Mouse (Mus musculus) T-helper 17 cell (primary cell): ENCODE data around the gene Rab8b.
"Not testable (repeated sequence)": the region's sequence is repeated elsewhere in the genome, so short reads cannot be mapped to it uniquely, and the experiment has no call there.

Experiments used
- in situ Hi-C, 2 experiments: fragments of 300-600 bp; cut with MboI, MseI; formaldehyde crosslinking; loops; 1 replicate in 1 of 2; 2 replicates in 1 of 2; pipeline ENCODE4 v1.15.1; 2025; ENCODE audit warnings: high pct_unique_total_duplicates in 2 of 2

Gene Rab8b

DNA sequence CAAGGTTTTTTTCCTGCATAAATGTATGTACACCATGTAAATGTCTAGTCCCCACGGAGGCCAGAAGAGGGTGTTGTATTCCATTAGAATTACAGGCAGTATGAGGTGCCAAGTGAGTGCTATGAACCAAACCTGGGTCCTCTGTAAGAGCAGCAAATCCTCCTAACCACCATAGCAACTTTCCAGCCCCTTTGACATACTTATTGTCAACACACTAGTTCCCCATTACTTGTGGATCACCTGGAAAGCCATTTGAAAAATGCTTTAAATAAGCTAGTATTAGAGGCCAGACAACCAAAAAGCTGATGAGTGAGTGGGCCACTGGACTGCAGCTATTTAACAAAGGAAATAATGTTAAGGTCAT, 1.6 kb downstream of the Rab8b start:
- in situ Hi-C loops = loop anchor here in 1 of 2 experiments (5.0 kb wide), 1 partner anchor 36 kb away; no protein-coding TSS in a partner anchor

GRCm38 (mm10) chr9:66917216-66917891, 2.1 kb downstream of the Rab8b start:
- in situ Hi-C loops = loop anchor here in 1 of 2 experiments (5.0 kb wide), 1 partner anchor 35 kb away; no protein-coding TSS in a partner anchor

DNA sequence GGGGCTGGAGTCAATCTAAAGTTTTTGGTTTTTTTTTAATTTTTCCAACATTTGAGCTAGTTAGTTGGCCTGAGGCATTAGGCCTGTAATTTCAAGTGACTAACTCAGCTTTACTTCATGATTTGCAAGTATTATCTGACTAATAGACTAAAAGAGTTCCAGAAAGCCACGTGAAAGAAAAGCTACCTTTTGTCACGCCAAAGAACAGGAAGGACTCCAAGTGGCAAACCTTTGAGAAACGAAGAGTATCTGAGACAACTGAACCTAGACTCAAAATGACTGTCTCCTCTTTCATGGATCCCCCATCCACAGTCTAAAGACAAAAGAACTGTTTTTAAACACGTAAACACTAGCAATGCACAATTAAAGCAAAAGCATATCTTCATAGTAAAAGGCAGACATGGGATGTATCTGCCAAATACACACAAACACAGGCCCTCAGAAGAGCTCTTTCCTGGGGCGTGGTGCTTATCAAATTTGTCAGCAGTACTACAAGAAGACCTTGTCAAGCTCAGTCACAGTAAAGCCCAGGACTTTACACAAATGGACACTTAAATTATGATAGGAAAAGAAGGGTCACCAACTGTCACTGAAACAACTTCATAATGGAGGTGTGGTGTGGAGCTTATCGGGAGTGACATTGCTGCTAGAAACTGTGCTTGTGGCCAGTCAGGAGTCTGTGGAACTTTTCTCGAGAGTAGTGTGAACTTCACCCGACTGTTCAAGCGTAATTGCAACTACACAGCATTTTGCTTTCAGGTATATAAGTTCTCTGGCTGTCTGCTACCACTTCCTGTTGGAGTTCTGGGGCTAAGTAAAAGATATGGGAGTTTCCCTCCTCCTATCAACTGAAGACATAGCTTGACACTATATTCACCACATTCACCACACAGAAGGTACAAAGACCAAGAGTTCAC, 3.4 kb downstream of the Rab8b start:
- in situ Hi-C loops = loop anchor here in 1 of 2 experiments (5.0 kb wide), 1 partner anchor 34 kb away; no protein-coding TSS in a partner anchor

GRCm38 (mm10) chr9:66915401-66915800, 4.1 kb downstream of the Rab8b start:
- in situ Hi-C loops = loop anchor here in 1 of 2 experiments (5.0 kb wide), 1 partner anchor 33 kb away; no protein-coding TSS in a partner anchor

GRCm38 (mm10) chr9:66914540-66914939, 4.9 kb downstream of the Rab8b start:
- in situ Hi-C loops = no loop called here

DNA sequence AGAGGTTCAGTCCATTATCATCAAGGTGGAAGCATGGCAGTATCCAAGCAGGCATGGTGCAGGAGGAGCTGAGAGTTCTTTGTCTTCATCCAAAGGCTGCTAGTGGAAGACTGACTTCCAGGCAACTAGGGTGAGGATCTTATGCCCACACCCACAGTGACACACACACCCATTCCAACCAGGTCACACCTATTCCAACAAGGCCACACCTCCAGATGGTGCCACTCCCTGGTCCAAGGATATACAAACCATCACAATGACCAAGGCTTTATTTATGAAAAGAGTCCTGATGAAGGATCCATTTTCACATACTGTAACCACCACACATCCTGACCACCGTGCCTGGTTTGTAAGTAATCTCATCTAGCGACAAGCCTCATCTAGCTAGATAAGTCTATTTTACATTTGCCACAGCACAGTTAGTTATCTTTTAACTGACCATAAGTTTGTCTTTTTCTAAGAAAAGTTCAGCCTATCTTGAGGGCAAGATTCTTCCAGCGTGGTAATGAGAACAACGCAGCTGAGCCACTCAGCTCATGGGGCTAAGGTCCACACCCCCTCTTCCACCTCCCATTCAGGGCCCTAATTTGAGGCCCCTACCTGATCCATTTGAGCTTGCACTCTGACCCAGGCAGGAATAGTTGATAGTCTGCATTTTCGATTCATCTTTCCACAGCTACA, 6.1 kb downstream of the Rab8b start:
- in situ Hi-C loops = not testable (repeated sequence)

- in situ Hi-C loops = no loop called here
These were observed 7.2 kb downstream of the Rab8b start for GRCm38 (mm10) chr9:66912304-66912703.

- in situ Hi-C loops = no loop called here
These were observed 8.8 kb downstream of the Rab8b start for GRCm38 (mm10) chr9:66910677-66911076.

DNA sequence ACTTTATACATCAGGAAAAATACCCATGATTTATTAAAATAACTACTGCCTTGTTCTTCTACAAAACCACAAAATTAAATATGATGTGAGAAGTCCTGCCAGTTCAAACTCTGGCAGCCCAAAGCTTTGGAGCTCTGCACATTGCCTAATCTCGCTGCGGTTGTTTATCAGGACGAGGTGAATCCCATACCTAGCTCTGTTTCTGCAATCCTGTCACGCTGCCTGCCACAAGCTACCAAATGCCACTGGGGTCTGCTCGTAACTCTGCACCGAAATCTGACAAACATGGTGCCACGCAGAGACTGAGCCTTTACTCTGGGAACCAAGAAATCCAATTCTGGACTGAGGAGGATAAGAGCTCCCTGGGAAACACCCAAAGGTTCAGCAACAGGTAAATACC, 9.6 kb downstream of the Rab8b start:
- in situ Hi-C loops = no loop called here

DNA sequence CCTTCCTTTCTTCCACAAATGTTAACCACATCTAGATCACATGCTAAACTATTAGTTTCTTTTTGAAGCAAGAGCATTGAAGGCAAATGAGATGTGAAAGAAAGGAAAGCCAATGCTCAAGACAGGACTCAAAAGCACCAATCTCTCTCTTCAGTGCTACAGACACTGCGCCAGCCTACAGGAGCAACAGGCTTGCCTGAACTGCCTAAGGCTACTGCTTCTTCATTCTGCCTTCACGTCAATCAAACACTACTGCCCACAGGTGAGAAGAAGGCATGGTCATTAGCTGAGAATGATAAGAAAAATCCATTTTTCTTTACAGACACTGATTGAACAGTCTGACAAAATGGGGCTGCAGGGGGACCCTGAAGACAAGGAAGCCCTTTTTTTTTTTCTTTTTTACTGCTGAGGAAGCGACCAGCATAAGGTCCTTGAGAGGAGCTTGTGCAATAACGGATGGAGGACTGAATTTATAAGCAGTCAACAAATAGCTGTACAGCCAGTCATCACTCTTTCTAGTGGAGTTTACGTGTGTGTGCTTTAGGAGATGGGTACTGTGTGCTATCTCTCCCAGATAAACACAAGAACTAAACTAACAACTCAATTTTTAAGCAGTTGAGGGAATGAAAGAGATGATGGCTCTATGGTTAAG, 11.6 kb downstream of the Rab8b start:
- in situ Hi-C loops = no loop called here

DNA sequence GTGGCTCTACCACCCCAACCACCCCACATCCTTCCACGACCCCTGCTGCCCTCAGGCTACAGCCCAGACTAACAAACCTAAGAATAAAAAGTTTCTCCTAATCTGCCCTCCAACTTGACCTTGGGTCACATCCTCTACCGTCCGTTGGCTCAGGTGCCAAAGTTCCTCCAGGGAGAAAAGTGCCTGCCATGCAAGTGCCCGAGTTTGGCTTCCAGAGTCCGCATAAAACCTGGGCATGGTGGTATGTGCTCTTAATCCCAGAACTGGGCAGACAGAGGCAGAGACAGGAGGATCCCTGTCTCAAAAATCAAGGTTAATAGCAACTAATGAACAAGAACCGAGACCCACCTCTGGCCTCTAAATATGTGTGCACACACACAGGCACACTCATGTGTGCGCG, 12.4 kb downstream of the Rab8b start:
- in situ Hi-C loops = no loop called here

- in situ Hi-C loops = no loop called here
These were observed 13.5 kb downstream of the Rab8b start for GRCm38 (mm10) chr9:66905990-66906389.

DNA sequence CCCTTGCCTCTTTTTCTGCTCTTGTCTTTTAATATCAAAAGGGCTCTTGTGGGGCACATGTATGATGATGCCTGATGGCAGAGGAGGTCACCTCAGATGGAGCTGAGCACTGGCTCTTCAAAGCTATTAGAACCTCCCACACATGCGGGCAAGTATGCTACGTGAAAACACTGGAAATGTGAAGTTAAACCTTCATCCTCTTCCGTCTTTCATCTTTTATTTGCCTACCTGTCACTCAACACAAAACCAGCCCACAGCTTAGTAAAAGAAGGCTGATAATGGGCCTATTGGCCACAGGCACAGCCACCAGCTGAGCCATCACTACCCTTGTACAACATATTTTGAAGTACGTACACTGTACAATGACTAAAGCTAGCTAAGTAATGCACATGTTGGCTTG, 20.0 kb downstream of the Rab8b start:
- in situ Hi-C loops = no loop called here

DNA sequence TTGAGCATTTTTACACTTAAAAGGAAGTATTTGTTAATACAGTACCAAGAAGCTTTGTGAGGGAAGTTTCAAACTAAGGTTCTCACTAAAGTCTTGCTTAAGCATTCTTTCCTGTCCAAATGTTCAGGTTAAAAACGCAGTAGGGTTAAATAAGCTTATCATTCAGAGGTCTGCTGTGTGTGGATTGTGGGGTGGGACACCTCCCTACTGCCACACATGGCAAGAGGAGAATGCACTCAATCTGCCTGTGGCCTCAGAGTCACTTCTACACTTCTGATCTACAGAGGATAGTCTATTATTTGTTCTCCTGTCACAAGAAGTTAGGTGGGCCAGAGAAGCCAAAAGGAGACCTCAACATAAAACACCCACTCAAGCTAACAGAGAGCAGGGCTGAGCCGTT, 20.4 kb downstream of the Rab8b start:
- in situ Hi-C loops = no loop called here

DNA sequence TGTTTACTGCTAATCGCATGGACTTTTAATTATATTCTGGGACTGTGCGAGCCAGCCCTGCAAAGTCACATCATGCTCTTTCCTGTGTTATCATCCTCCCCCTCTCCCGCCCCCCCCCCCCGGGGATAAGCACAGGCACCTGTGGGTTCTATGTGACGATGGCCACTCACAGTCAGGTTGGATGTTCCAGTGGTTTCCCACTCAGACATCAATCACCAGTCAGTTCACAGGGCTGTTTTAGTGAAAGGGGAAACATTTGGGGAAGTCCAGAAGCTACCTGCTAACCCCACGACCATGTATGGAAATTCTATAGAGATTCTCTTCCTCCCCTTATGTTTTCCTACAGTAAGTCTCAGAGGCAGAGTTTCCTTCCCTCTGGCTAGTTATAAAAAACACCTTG, 21.6 kb downstream of the Rab8b start:
- in situ Hi-C loops = no loop called here

- in situ Hi-C loops = no loop called here
These were observed 22.5 kb downstream of the Rab8b start for GRCm38 (mm10) chr9:66896951-66897350.

GRCm38 (mm10) chr9:66895995-66896394, 23.5 kb downstream of the Rab8b start:
- in situ Hi-C loops = no loop called here

DNA sequence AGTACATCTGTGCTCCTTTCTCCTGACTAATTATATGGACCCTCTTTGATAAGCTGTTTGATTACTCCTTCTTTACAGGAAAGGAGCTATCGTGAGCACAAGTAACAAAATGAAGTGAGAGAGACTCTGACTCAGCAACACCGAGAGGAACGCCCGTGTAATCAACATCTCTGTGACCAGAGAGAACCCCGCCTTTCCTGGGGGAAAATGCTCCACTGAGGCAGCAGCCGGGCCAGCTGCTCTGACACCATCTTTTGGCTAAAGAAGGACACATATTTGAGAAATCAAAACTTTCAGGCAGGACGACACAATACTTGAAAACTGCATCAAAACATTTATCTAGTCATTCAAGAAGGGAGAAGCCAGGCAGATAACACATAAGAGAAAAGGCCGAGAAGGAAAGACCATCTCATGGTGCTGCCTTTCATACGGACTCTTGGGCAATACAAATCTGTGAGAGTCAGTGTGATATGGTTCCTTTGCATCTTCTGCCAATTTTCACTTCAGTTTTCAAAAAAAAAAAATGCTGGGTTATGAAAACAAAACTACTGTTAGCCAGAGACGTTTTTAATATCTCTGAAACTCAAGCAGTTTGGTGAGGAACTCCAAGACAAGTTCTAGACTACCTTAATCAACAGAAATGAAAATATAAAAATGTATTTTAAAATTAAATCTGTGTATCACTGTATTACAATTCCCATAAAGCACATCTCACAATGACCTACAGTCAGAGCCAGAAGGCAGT, 24.3 kb downstream of the Rab8b start:
- in situ Hi-C loops = no loop called here

DNA sequence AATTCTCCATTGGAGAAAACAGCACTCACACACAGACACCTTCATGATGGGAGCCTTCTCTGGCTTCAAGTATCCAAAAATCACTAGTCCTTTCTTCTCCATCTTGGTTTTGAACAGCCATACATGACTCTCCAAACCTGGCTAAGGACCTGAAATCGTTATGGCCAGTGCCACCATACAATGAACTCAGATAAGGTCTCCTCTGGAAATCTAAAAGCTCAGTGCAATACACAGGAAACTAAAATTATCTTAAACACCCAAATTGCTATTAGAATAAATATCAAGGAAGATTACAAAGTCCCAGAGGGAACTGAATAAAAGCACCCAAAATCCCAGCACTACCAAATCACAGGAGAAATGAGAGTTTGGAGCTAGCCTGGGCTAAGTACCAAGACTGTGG, 25.1 kb downstream of the Rab8b start:
- in situ Hi-C loops = no loop called here

DNA sequence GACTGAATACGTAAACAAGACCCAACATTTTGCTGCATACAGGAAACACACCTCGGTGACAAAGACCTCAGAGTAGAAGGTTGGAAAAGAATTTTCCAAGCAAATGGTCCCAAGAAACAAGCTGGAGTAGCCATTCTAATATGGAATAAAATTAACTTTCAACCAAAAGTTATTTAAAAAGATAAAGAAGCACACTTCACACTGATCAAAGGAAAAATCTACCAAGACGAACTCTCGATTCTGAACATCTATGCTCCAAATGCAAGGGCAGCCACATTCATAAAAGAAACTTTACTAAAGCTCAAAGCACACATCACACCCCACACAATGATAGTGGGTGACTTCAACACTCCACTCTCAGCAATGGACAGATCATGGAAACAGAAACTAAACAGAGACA, 27.0 kb downstream of the Rab8b start:
- in situ Hi-C loops = not testable (repeated sequence)
